Mouse (Mus musculus) hindbrain, embryonic 12.5 days (tissue): ENCODE data around the gene Jund. TPM values are rescaled to one million over a fixed set of nuclear protein-coding genes. Genes with fewer than 3 reads are reported as not detected.

ENCODE experiments used
- ATAC-seq: fragments of 200-750 bp; cut with Nextera tagmentation; 2 replicates; pipeline ENCODE4 v1.8.0; 2017; ENCODE audit warnings: moderate TSS enrichment; ENCODE audit not compliant: low FRiP score
- H3K27ac ChIP-seq: fragments of 300-500 bp; sonication (generic); 2 replicates; pipeline ENCODE4 v1.5.1; 2016; ENCODE audit warnings: mild to moderate bottlenecking
- H3K27me3 ChIP-seq: fragments of 300-500 bp; sonication (generic); 2 replicates; pipeline ENCODE4 v1.6.1; 2016; ENCODE audit warnings: mild to moderate bottlenecking
- H3K36me3 ChIP-seq: fragments of 300-500 bp; sonication (generic); 2 replicates; pipeline ENCODE4 v1.6.1; 2016; ENCODE audit warnings: mild to moderate bottlenecking
- H3K4me1 ChIP-seq: fragments of 300-500 bp; sonication (generic); 2 replicates; pipeline ENCODE4 v1.6.1; 2016
- H3K4me2 ChIP-seq: fragments of 300-500 bp; sonication (generic); replicated peaks from 2 replicates; pipeline ENCODE4 v1.6.1; 2016; ENCODE audit warnings: mild to moderate bottlenecking
- H3K4me3 ChIP-seq: fragments of 300-500 bp; sonication (generic); 2 replicates; pipeline ENCODE4 v1.5.1; 2016; ENCODE audit warnings: mild to moderate bottlenecking
- H3K9ac ChIP-seq: fragments of 300-500 bp; sonication (generic); 2 replicates; pipeline ENCODE4 v1.6.1; 2016; ENCODE audit warnings: mild to moderate bottlenecking, moderate library complexity
- H3K9me3 ChIP-seq: fragments of 300-500 bp; sonication (generic); replicated peaks from 2 replicates; pipeline ENCODE4 v1.6.1; 2016; ENCODE audit warnings: mild to moderate bottlenecking
- WGBS: fragments of 180-500 bp; shearing (Covaris S2); methylation state at CpG from one replicate; pipeline ENCODE4 v1.1.7; 2016; 5-methylcytosine and 5-hydroxymethylcytosine counted together
- polyA plus RNA-seq: library from polyadenylated mRNA; unstranded; fragments of >200 nt; fragmentation: Nextera tagmentation; extraction: Ambion mirVana; gene quantifications from 2 replicates; pipeline ENCODE4 v1.2.1, GENCODE M21; 2016

Gene Jund
- polyA plus RNA-seq, 1 experiment from 2014 or later, result 186 TPM

DNA sequence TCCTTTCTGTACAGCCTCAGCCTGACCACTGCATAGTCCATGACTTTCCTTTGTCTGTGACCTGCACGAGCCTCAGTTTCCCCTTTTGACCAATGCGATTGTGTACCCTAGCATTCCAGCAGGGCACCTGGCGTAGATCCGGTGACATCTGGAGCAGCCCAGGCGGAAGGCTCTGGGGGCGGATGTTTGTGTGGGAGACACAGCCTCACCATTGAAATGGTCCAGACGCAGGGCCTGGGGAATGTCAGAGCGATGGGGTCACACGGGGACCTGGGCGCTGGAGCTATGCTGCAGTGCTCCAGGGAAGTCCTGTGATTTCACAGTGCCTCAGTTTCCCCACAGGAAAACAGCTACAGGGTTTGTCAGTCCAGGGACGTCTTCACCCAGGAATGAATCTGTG is 43.4 kb downstream of the Jund start:
- WGBS, result 72% methylated on average over 11 of the region's 11 CpGs
- H3K36me3 ChIP-seq, result no peaks in the 10 kb centered on the region
- peaks cover 18% of the 10 kb centered on the region for H3K4me1 ChIP-seq
- ATAC-seq, result no peak
- no peak overlapping the region for H3K4me2 ChIP-seq
- H3K9me3 ChIP-seq, result no peaks in the 10 kb centered on the region
- no peak overlapping the region for H3K9ac ChIP-seq
- H3K4me3 ChIP-seq, result no peak overlapping the region
- H3K27me3 ChIP-seq, result peaks cover 69% of the 10 kb centered on the region
- no peak overlapping the region for H3K27ac ChIP-seq

DNA sequence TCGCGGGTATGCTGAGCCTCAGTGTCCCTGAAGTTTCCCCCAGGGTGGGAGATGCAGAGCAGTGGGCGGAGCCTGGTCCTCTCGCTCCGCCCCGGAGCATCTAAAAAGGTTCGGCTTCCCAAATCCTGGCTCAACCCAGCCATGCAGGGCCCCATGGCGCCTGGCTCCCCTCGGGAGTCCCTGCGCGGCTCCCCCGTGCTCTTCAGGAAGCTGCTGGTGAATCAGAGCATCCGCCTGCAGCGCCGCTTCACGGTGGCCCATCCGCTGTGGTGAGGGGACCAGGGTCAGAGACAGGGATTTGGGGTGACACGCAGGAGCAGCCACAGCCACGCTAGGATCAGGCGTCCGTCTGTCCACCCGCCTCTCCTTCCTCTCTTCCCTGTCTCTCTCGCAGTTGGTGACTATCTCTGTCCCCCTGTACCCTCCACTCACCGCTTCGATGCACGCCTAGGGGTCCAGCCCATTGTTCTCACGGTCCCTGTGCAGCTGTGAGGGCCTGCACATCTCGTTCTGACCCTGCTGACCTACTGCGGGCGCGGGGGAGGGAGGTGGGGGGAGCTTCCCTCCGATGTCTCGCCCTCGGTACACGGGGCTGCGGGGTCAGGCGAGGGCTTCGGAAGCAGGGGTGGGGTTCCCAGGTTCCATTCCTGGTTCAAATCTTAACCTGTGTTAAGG is 44.4 kb downstream of the Jund start:
- WGBS, result 3% methylated on average over 38 of the region's 38 CpGs
- peaks cover 78% of the 10 kb centered on the region for H3K27me3 ChIP-seq
- peak overlapping the region; percentile 29 for H3K4me3 ChIP-seq
- no peaks in the 10 kb centered on the region for H3K36me3 ChIP-seq
- 0 out of 2 replicates have a peak, but pooled peaks have one; percentile 34 for ATAC-seq
- peak overlapping the region; percentile 52 for H3K4me2 ChIP-seq
- H3K27ac ChIP-seq, result no peak overlapping the region
- H3K4me1 ChIP-seq, result peaks cover 19% of the 10 kb centered on the region
- H3K9ac ChIP-seq, result peak overlapping the region; percentile 37
- no peaks in the 10 kb centered on the region for H3K9me3 ChIP-seq

DNA sequence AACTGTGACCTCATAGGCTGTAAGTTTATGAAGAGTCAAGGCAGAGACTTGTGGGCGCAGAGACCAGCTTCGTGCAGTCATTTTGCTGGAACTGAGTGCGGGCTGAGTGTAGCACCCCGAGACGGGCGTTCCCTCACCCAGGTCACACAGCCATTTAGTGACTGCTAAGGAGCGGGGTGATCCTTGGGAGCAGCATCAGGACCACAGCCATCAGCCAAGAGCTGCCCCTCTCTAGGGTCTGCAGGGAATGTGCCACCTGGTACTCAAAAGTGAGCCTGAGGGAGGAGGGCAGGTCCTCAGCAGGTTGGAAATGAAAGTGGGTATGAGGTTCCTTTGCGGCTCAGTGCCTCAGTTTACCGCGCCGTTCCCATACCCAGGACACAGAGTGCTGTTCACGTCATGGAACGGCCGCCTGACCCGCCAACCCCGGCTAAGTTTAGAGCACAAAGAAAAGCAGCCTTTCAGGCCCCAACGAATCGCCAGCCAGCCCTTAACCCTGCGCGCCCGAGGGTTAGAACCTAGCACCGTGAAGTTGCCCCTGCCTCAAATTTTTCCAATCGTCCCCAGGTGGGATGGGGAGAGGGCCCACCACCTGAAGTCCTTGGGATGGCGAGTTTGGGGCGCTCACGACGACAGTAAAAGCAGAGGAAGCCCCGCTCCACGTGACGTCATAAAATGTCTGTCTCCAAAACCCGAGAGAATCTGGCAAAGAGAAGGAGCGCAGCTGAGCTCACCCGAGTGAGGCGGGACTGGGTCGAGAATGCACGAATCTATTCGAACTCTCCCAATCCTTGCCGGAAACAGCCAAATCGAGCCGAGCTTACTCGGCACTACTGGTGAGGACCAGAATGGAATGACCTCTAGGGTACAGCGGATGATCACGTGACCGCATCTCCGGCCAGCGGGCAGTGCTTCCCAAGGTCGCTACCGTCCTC is 45.2 kb downstream of the Jund start:
- peaks cover 19% of the 10 kb centered on the region for H3K4me1 ChIP-seq
- peak overlapping the region; percentile 27; the same call in 1 of the 2 replicates for H3K9ac ChIP-seq
- no peak overlapping the region for H3K27ac ChIP-seq
- peaks cover 82% of the 10 kb centered on the region for H3K27me3 ChIP-seq
- no peaks in the 10 kb centered on the region for H3K36me3 ChIP-seq
- 4% methylated on average over 48 of the region's 48 CpGs for WGBS
- 0 out of 2 replicates have a peak, but pooled peaks have one; percentile 17 for ATAC-seq
- H3K9me3 ChIP-seq, result no peaks in the 10 kb centered on the region
- peak overlapping the region; percentile 29 for H3K4me3 ChIP-seq
- peak overlapping the region; percentile 52 for H3K4me2 ChIP-seq

DNA sequence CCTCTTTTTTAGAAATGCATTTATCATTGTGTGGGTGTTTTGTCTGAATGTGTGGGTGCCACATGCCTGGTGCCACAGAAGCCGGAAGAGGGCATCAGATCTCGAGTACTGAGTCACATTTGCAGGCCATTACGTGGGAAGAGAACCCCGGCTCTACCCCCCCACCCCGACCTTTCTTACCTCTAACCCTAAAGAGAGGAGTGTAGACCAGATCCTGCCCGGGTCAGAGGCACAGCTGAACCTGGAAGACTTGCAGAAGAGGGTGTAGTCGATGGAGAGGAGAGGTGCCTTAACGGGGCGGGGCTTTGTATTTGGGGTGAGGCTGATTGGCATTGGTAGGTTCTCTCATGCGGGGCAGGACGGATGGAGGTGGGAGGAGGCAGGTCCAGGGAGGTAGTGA is 46.1 kb downstream of the Jund start:
- WGBS, result 54% methylated on average over 11 of the region's 11 CpGs
- no peak overlapping the region; the same call in 1 of the 2 replicates for H3K4me2 ChIP-seq
- H3K27me3 ChIP-seq, result peaks cover 84% of the 10 kb centered on the region
- no peaks in the 10 kb centered on the region for H3K36me3 ChIP-seq
- no peak overlapping the region for H3K9ac ChIP-seq
- ATAC-seq, result no peak
- peaks cover 19% of the 10 kb centered on the region for H3K4me1 ChIP-seq
- no peak overlapping the region for H3K27ac ChIP-seq
- H3K9me3 ChIP-seq, result no peaks in the 10 kb centered on the region
- H3K4me3 ChIP-seq, result no peak overlapping the region

DNA sequence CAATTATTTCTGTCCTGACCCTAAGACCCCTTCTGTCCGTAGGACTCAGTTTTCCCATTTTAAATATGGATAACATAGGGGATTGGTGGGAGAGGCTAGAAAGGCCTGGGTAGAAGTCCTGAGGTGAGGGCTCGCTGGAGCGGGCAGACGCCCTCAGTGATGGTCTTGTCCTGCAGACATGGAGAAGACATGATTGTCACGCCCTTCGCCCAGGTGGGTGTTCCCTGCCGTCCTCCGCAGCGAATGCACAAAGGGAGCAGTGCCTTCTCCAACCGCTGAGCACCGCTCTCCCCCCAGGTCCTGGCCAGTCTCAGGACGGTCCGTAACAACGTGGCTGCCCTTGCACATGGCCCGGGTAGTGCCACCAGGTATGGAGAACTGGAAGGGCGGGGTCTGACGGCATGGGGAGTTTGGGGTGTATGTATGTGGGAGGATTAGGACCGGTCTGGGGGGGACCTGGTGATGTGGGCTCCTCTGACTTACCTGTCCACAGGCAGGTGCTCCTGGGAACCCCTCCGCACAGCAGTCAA is 47.0 kb downstream of the Jund start:
- peaks cover 82% of the 10 kb centered on the region for H3K27me3 ChIP-seq
- no peak overlapping the region for H3K4me2 ChIP-seq
- no peak overlapping the region for H3K27ac ChIP-seq
- H3K9me3 ChIP-seq, result no peaks in the 10 kb centered on the region
- H3K4me1 ChIP-seq, result peaks cover 19% of the 10 kb centered on the region
- no peak for ATAC-seq
- H3K4me3 ChIP-seq, result no peak overlapping the region
- H3K9ac ChIP-seq, result no peak overlapping the region
- WGBS, result 53% methylated on average over 19 of the region's 19 CpGs
- H3K36me3 ChIP-seq, result no peaks in the 10 kb centered on the region

DNA sequence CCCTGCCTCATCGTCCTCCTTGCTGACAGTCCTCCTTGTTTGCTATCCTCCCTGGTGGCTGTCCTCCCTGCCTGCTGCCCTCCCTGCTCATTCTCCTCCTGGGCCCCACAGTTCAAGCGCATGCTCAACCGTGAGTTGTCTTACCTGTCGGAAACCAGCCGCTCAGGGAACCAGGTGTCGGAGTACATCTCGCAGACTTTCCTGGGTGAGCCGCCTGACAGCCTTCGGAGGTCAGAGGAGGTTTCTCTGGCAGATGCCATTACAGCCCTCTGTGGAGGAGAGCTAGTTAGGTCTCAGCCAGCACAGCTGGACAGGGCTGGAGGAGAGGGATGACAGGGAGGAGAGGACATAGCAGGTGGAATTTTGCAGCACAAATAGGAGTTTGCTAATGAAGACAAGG is 47.9 kb downstream of the Jund start:
- H3K27me3 ChIP-seq, result peaks cover 75% of the 10 kb centered on the region
- H3K36me3 ChIP-seq, result no peaks in the 10 kb centered on the region
- H3K9ac ChIP-seq, result no peak overlapping the region
- no peak for ATAC-seq
- H3K27ac ChIP-seq, result no peak overlapping the region
- H3K4me1 ChIP-seq, result peaks cover 19% of the 10 kb centered on the region
- H3K4me2 ChIP-seq, result no peak overlapping the region
- H3K4me3 ChIP-seq, result no peak overlapping the region
- WGBS, result 72% methylated on average over 9 of the region's 9 CpGs
- no peaks in the 10 kb centered on the region for H3K9me3 ChIP-seq

DNA sequence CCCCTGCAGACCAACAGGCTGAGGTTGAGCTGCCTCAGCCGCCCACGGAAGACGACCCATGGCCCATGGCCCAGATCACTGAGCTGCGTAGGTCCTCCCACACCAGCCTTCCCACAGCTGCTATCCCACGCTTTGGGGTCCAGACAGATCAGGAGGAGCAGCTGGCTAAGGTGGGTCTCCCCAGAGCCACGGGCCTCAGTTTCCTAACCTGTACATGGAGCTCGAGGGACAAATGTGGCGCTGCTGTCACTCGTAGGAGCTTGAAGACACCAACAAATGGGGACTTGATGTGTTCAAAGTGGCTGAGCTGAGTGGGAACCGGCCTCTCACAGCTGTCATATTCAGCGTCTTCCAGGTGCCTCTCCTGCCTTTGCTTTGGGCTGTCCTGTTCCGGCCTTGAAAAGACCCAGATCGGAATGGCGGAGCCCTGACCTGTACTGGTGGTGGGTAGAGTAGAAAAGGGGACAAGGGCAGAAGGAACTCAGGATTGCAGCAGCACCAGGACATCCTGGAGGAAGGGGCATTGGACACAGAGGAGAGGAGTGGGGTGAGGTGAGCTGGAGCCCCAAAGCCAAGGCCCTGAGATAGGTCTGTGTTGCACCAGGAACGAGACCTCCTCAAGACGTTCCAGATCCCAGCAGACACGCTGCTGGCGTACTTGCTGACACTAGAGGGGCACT is 48.6 kb downstream of the Jund start:
- H3K4me1 ChIP-seq, result peaks cover 19% of the 10 kb centered on the region
- WGBS, result 84% methylated on average over 18 of the region's 18 CpGs
- H3K27ac ChIP-seq, result no peak overlapping the region
- H3K36me3 ChIP-seq, result no peaks in the 10 kb centered on the region
- no peak overlapping the region for H3K4me2 ChIP-seq
- ATAC-seq, result no peak
- H3K9me3 ChIP-seq, result no peaks in the 10 kb centered on the region
- H3K9ac ChIP-seq, result no peak overlapping the region
- H3K4me3 ChIP-seq, result no peak overlapping the region
- peaks cover 68% of the 10 kb centered on the region for H3K27me3 ChIP-seq

DNA sequence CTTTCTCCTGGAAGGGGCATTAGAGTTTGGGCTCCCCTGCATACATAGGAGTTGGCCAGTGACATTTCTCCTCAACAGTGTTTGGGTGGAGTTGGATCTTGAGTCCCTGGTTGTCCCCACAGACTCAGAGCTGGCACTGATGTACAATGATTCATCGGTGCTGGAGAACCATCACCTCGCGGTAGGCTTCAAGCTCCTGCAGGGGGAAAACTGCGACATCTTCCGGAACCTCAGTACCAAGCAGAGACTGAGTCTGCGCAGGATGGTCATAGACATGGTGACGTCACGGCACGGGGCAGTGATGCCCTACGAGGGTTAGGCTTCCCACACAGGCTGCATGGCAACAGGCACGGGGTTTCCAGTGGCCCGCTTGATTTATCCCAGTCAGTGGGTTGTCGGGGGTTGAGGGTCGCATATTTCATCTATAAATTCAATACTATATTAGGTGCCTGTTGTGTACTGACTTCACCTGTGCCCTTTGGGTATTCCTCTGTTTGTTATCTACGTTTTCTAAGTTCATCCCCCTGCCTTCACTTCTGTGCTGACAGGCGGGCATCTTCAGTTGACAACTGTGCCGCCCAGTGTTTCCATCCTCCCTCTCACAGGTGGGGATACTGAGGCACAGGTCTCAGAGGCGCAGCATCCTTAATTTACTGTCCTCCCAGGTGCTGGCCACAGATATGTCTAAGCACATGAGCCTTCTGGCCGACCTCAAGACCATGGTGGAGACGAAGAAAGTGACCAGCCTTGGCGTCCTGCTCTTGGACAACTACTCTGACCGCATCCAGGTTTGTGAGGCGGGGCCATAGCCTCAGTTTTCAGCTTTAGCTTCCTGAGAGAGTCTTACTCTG is 49.7 kb downstream of the Jund start:
- Histone ChIP-seq H3K4me3 (no peak overlapping the region), H3K9me3 (no peaks in the 10 kb centered on the region), H3K27ac (no peak overlapping the region), H3K4me1 (peaks cover 17% of the 10 kb centered on the region), H3K27me3 (peaks cover 57% of the 10 kb centered on the region), H3K9ac (no peak overlapping the region), H3K36me3 (no peaks in the 10 kb centered on the region), H3K4me2 (no peak overlapping the region)
- ATAC-seq, result no peak
- WGBS, result 85% methylated on average over 23 of the region's 23 CpGs

DNA sequence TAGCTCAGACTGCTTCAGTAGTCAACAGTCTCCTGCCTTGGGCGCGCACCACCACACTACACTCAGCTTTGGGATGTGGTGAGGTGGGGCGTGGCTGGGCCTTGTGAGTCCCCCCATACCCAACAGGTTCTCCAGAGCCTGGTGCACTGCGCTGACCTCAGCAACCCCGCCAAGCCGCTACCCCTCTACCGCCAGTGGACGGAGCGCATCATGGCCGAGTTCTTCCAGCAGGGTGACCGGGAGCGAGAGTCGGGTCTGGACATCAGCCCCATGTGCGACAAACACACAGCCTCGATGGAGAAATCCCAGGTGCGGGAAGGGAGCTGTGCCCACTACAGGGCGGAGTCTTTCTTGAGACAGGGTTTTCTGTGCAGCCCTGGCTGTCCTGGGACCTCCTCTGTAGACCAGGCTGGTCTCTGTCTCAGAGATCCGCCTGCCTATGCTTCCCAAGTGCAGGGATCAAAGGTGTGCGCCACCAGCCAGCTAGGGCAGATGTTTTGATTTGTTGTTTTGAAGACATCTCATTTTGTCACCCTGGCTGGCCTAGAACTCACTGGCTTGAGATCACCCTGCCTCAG is 50.4 kb downstream of the Jund start:
- H3K9me3 ChIP-seq, result no peaks in the 10 kb centered on the region
- H3K27ac ChIP-seq, result no peak overlapping the region
- ATAC-seq, result no peak
- no peak overlapping the region for H3K9ac ChIP-seq
- H3K4me2 ChIP-seq, result no peak overlapping the region
- 81% methylated on average over 19 of the region's 19 CpGs for WGBS
- no peak overlapping the region for H3K4me3 ChIP-seq
- no peaks in the 10 kb centered on the region for H3K36me3 ChIP-seq
- peaks cover 10% of the 10 kb centered on the region for H3K4me1 ChIP-seq
- peaks cover 50% of the 10 kb centered on the region for H3K27me3 ChIP-seq
